Mouse (Mus musculus): ENCODE data around the gene Traf6. TPM values are rescaled to one million over a fixed set of nuclear protein-coding genes. Genes with fewer than 3 reads are reported as not detected.

Traf6 gene
- polyA plus RNA-seq, 1 experiment from 2014 or later: 8.6 TPM

DNA sequence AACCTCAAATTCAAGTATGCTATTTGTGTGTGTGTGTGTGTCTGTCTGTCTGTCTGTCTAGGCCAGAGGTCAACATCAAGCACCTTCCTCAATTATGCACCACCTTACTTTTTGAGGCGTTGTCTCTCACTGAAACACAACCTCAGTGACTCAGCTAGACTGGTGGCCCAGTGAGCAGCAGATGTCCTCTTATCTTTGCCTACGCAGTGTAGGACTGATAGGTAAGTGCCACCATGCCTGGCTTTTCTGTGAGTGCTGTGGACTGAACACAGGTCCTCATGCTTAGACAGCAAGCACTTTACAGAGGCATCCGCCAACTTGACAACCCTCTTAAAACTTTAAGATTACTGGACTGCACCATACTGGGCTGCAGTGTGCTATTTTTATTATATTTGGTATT is 9.5 kb upstream of the Traf6 start:
- H3K27me3 ChIP-seq (ENCODE audit: insufficient read depth, low read length): no peaks in the 10 kb centered on the region
- no peak for ATAC-seq (replicated peaks; ENCODE audit: low FRiP score, low read depth)
- 87% methylated on average over 3 of the region's 3 CpGs for WGBS

DNA sequence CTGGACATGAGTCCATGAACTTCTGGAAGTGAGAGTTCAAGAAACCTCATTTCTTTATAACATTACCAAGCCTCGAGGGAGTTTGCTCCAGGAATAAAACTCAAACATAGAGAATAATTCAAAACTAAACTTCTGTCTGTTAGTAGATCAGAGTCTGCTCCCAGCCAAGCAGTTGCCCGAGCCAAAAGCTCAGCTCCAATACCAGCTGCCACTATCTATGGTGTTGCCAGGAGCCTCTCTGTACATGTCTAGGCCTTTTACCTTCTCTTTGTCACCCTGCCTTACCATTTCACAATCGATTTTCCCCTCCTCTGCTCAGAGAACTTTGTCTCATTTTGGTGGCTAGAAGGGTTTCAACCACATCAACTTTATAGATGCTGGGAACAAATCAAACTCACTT is 4.7 kb upstream of the Traf6 start:
- DNase-seq (ENCODE audit: low spot score) (no peak), ATAC-seq (replicated peaks; ENCODE audit: low FRiP score, low read depth) (no peak)
- no peak overlapping the region for H3K4me2 ChIP-seq (ENCODE audit: low read length)
- no peak overlapping the region for H3K4me3 ChIP-seq (replicated peaks; ENCODE audit: low read depth, low read length)
- no peak for TF ChIP-seq CTCF (IDR thresholded peaks at IDR 0.05; ENCODE audit: low read depth)
- no peak overlapping the region for H3K9ac ChIP-seq (ENCODE audit: low read depth, low read length)
- no peaks in the 10 kb centered on the region for H3K36me3 ChIP-seq (ENCODE audit: insufficient read depth, low read length)
- no peaks in the 10 kb centered on the region for H3K9me3 ChIP-seq (replicated peaks; ENCODE audit: low read length)
- WGBS: 78% methylated on average over 3 of the region's 3 CpGs
- H3K27me3 ChIP-seq (ENCODE audit: insufficient read depth, low read length): no peaks in the 10 kb centered on the region
- H3K4me1 ChIP-seq (replicated peaks; ENCODE audit: insufficient read depth, low read length): no peaks in the 10 kb centered on the region
- no peak overlapping the region for H3K27ac ChIP-seq

More for the DNA sequence above, 9.5 kb upstream of the Traf6 start:
- DNase-seq (ENCODE audit: low spot score): no peak
- Histone ChIP-seq H3K27ac (no peak overlapping the region), H3K36me3 (ENCODE audit: insufficient read depth, low read length) (no peaks in the 10 kb centered on the region), H3K4me1 (replicated peaks; ENCODE audit: insufficient read depth, low read length) (no peaks in the 10 kb centered on the region), H3K4me2 (ENCODE audit: low read length) (no peak overlapping the region), H3K9me3 (replicated peaks; ENCODE audit: low read length) (no peaks in the 10 kb centered on the region), H3K4me3 (replicated peaks; ENCODE audit: low read depth, low read length) (no peak overlapping the region), H3K9ac (ENCODE audit: low read depth, low read length) (no peak overlapping the region)
- no peak for TF ChIP-seq CTCF (IDR thresholded peaks at IDR 0.05; ENCODE audit: low read depth)

DNA sequence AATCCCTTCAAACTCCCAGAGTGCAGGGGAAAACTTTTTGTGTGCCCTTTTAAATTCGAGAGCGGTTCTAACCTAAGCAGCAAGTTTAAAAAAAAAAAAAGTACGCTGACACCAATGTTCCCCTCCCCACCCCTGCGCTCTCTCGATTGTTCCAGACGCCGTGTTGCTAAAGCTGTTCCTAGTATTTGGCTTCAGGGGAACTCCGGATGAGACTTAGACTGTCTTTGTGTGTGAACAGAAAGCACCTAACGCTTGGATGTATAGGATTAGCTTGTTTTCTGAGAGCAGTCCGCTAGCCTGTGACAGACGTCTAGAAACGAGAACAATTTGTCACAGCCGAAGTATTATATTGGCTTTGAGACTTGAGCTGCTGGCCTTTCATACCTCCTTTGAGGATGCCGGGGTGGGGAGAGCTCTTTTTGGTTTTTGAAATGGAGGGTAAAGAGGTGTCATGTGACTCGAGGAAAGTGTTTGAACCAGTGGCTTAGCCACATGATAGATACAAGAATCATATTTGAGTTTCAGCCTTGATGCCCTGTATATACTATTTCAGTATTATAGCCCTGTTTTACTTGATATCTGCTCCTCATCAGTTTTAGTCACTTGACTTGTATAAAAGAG is 1.0 kb downstream of the Traf6 start:
- Histone ChIP-seq H3K4me1 (replicated peaks; ENCODE audit: insufficient read depth, low read length) (peaks cover 4% of the 10 kb centered on the region; the same call in 1 of the 2 replicates), H3K27ac (no peak overlapping the region), H3K27me3 (ENCODE audit: insufficient read depth, low read length) (no peaks in the 10 kb centered on the region), H3K9ac (ENCODE audit: low read depth, low read length) (peak overlapping the region; percentile 95; the same call in 1 of the 2 replicates), H3K4me2 (ENCODE audit: low read length) (peak overlapping the region; percentile 71), H3K36me3 (ENCODE audit: insufficient read depth, low read length) (no peaks in the 10 kb centered on the region), H3K4me3 (replicated peaks; ENCODE audit: low read depth, low read length) (peak overlapping the region; percentile 96), H3K9me3 (replicated peaks; ENCODE audit: low read length) (no peaks in the 10 kb centered on the region)
- DNase-seq (ENCODE audit: low spot score): peak; percentile 28
- WGBS: 3% methylated on average over 15 of the region's 15 CpGs
- TF ChIP-seq CTCF (IDR thresholded peaks at IDR 0.05; ENCODE audit: low read depth): no peak
- ATAC-seq (replicated peaks; ENCODE audit: low FRiP score, low read depth): no peak

DNA sequence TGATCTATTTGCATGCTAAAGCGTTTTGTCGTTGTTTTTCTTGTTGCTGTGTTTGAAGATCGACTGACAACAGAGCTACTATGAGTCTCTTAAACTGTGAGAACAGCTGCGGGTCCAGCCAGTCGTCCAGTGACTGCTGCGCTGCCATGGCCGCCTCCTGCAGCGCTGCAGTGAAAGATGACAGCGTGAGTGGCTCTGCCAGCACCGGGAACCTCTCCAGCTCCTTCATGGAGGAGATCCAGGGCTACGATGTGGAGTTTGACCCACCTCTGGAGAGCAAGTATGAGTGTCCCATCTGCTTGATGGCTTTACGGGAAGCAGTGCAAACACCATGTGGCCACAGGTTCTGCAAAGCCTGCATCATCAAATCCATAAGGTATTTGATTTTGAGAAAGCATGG is 6.2 kb downstream of the Traf6 start:
- DNase-seq (ENCODE audit: low spot score): no peak
- Histone ChIP-seq H3K9me3 (replicated peaks; ENCODE audit: low read length) (no peaks in the 10 kb centered on the region), H3K9ac (ENCODE audit: low read depth, low read length) (no peak overlapping the region), H3K27ac (no peak overlapping the region), H3K4me1 (replicated peaks; ENCODE audit: insufficient read depth, low read length) (peaks cover 2% of the 10 kb centered on the region; the same call in 1 of the 2 replicates), H3K36me3 (ENCODE audit: insufficient read depth, low read length) (peaks cover 29% of the 10 kb centered on the region), H3K4me2 (ENCODE audit: low read length) (no peak overlapping the region), H3K4me3 (replicated peaks; ENCODE audit: low read depth, low read length) (no peak overlapping the region), H3K27me3 (ENCODE audit: insufficient read depth, low read length) (no peaks in the 10 kb centered on the region)
- WGBS: 88% methylated on average over 12 of the region's 12 CpGs
- no peak for ATAC-seq (replicated peaks; ENCODE audit: low FRiP score, low read depth)
- TF ChIP-seq CTCF (IDR thresholded peaks at IDR 0.05; ENCODE audit: low read depth): no peak

DNA sequence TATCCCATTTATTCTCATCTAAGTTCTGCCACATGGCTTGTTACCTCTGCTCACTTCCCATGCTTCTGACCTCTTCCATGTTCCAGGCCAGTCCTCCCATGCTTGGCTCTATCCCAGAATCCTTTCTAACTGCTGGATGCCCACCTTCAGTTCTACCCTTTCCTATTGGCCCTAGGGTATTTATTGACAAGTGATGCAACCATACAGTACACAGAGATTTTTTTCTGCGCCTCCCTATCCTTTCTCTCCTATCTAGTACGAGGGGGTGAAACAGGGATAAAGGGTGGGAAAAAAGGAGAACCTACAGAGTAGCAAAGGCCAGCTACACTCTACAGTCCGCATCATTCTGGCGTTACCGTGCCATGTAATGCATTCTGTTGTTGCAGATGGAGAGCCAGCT is 9.8 kb downstream of the Traf6 start:
- ATAC-seq (replicated peaks; ENCODE audit: low FRiP score, low read depth): no peak
- peaks cover 54% of the 10 kb centered on the region for H3K36me3 ChIP-seq (ENCODE audit: insufficient read depth, low read length)

DNA sequence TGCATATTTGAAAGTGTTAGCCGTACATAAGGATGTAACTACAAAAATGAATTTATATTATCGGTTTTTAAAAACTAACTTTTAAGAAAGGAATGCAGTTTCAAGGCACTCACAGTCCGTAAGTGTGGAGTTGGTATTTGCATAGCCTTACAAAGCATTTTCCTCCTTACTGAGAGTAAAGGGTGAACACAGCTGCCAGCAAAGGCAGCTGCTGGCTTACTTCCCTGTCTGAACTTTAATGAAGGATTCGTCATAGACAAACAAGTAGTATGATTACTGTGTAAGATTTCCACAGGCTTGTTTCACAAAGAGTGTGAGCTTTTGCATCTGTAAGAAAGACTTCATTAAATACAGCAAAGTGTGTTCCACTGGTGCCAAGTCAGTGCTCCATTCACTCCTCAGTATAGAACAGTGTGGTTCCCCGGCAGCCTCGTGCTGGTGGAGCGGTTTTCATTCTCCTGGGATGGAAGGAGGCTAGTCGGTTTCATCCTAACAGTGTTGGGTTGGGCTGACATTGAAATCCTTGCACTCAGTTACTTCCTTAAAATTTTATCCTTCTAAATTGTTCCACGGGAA is 12.1 kb downstream of the Traf6 start:
- no peak for TF ChIP-seq CTCF (IDR thresholded peaks at IDR 0.05; ENCODE audit: low read depth)
- Histone ChIP-seq H3K4me2 (ENCODE audit: low read length) (no peak overlapping the region), H3K4me3 (replicated peaks; ENCODE audit: low read depth, low read length) (no peak overlapping the region), H3K27me3 (ENCODE audit: insufficient read depth, low read length) (no peaks in the 10 kb centered on the region), H3K36me3 (ENCODE audit: insufficient read depth, low read length) (peaks cover 44% of the 10 kb centered on the region), H3K27ac (no peak overlapping the region), H3K9ac (ENCODE audit: low read depth, low read length) (no peak overlapping the region), H3K4me1 (replicated peaks; ENCODE audit: insufficient read depth, low read length) (no peaks in the 10 kb centered on the region), H3K9me3 (replicated peaks; ENCODE audit: low read length) (no peaks in the 10 kb centered on the region)
- ATAC-seq (replicated peaks; ENCODE audit: low FRiP score, low read depth): no peak
- DNase-seq (ENCODE audit: low spot score): no peak
- WGBS: 94% methylated on average over 9 of the region's 9 CpGs

More for the DNA sequence above, 9.8 kb downstream of the Traf6 start:
- Histone ChIP-seq H3K27ac (no peak overlapping the region), H3K9ac (ENCODE audit: low read depth, low read length) (no peak overlapping the region), H3K4me2 (ENCODE audit: low read length) (no peak overlapping the region), H3K4me3 (replicated peaks; ENCODE audit: low read depth, low read length) (no peak overlapping the region), H3K9me3 (replicated peaks; ENCODE audit: low read length) (no peaks in the 10 kb centered on the region), H3K27me3 (ENCODE audit: insufficient read depth, low read length) (no peaks in the 10 kb centered on the region), H3K4me1 (replicated peaks; ENCODE audit: insufficient read depth, low read length) (no peaks in the 10 kb centered on the region)
- no peak for DNase-seq (ENCODE audit: low spot score)
- WGBS: 90% methylated on average over 5 of the region's 5 CpGs
- no peak for TF ChIP-seq CTCF (IDR thresholded peaks at IDR 0.05; ENCODE audit: low read depth)

All from kidney, postnatal 0 days (tissue).